Mouse (Mus musculus) cerebellum, adult (tissue): ENCODE measurements around the gene Irx2.

ENCODE experiments used
- ATAC-seq: cut with Nextera tagmentation; 2 replicates; pipeline ENCODE4 v1.9.2; 2017; ENCODE audit warnings: mild to moderate bottlenecking, moderate library complexity, mixed read lengths; ENCODE audit not compliant: insufficient number of reproducible peaks, low FRiP score, low TSS enrichment

The Irx2 gene

GRCm38 (mm10) chr13:72634752-72635315 lies 6.2 kb downstream of the Irx2 start:
- ATAC-seq, result no peak

- ATAC-seq, result no peak
Measured at GRCm38 (mm10) chr13:72636331-72636851, 7.8 kb downstream of the Irx2 start.

- ATAC-seq, result no peak
Measured at GRCm38 (mm10) chr13:72637536-72637935, 8.9 kb downstream of the Irx2 start.

GRCm38 (mm10) chr13:72638401-72639130 lies 9.9 kb downstream of the Irx2 start:
- ATAC-seq, result no peak

- ATAC-seq, result peak; percentile 47
Measured at GRCm38 (mm10) chr13:72639441-72640130, 11.0 kb downstream of the Irx2 start.

- ATAC-seq, result peak; percentile 34; the same call in 1 of the 2 replicates
Measured at GRCm38 (mm10) chr13:72640131-72640521, 11.5 kb downstream of the Irx2 start.

- ATAC-seq, result no peak
Measured at GRCm38 (mm10) chr13:72656447-72656846, 27.8 kb downstream of the Irx2 start.

- no peak for ATAC-seq
Measured at GRCm38 (mm10) chr13:72675826-72676225, 47.2 kb downstream of the Irx2 start.
